Mouse (Mus musculus): ENCODE results near the gene Scgb2b21. TPM values are rescaled to one million over a fixed set of nuclear protein-coding genes. Genes with fewer than 3 reads are reported as not detected.
"Not testable (repeated sequence)": the region's sequence is repeated elsewhere in the genome, so short reads cannot be mapped to it uniquely, and the experiment has no call there.

Gene Scgb2b21
- not detected in 2 replicates for polyA plus RNA-seq (2012; rRNA removed)

GRCm38 (mm10) chr7:33520358-33520757 lies at the start of gene Scgb2b21:
Gene Scgb2b21 (minus strand): TSS chr7:33520458.
- no peak for TF ChIP-seq CTCF (IDR thresholded peaks at IDR 0.05; ENCODE audit: control insufficient read depth, insufficient read depth, insufficient replicate concordance, low read depth, low read length)
- TF ChIP-seq POLR2A (IDR thresholded peaks at IDR 0.05; ENCODE audit: control insufficient read depth, low read depth, low read length) = no peak
- Histone ChIP-seq H3K4me3 (ENCODE audit: control insufficient read depth, low read depth, low read length) (no peak within 1 kb of the TSS), H3K27ac (ENCODE audit: control insufficient read depth, insufficient read depth, low read depth, low read length) (no peak within 1 kb of the TSS), H3K4me1 (ENCODE audit: control insufficient read depth, insufficient read depth, low read length) (no peaks in the 10 kb centered on the region), H3K36me3 (ENCODE audit: control insufficient read depth, insufficient read depth, low read length) (no peaks in the 10 kb centered on the region), H3K27me3 (ENCODE audit: control insufficient read depth, insufficient read depth, low read length) (no peaks in the 10 kb centered on the region)

GRCm38 (mm10) chr7:33543420-33543819 lies 23.2 kb upstream of the Scgb2b21 start:
- not testable (repeated sequence) for H3K36me3 ChIP-seq (ENCODE audit: control insufficient read depth, insufficient read depth, low read length); H3K27ac ChIP-seq (ENCODE audit: control insufficient read depth, insufficient read depth, low read depth, low read length); H3K4me1 ChIP-seq (ENCODE audit: control insufficient read depth, insufficient read depth, low read length); H3K27me3 ChIP-seq (ENCODE audit: control insufficient read depth, insufficient read depth, low read length); H3K4me3 ChIP-seq (ENCODE audit: control insufficient read depth, low read depth, low read length)

Other genes starting within 250 kb of the Scgb2b21 start
- gene Scgb2b19, start 240.1 kb downstream of the Scgb2b21 start, polyA plus RNA-seq (2012; rRNA removed) = not detected in 2 replicates
- gene Scgb1b19, start 233.2 kb downstream of the Scgb2b21 start, polyA plus RNA-seq (2012; rRNA removed) = not detected in 2 replicates
- gene Scgb2b20, start 154.1 kb downstream of the Scgb2b21 start, polyA plus RNA-seq (2012; rRNA removed) = not detected in 2 replicates
- not detected in 2 replicates for gene Scgb1b20, start 147.2 kb downstream of the Scgb2b21 start, polyA plus RNA-seq (2012; rRNA removed)
- not detected in 2 replicates for gene Scgb2b24, start 218.9 kb upstream of the Scgb2b21 start, polyA plus RNA-seq (2012; rRNA removed)
- gene Scgb1b24, start 223.3 kb upstream of the Scgb2b21 start, polyA plus RNA-seq (2012; rRNA removed) = not detected in 2 replicates